Mouse (Mus musculus) right cerebral cortex, postnatal 10 days (tissue): ENCODE data around the gene Dbt.
A peak's percentile ranks its signal among the peaks of the same experiment; 100 is the strongest.

ENCODE experiments used
- DNase-seq, 2 experiments: peaks; one replicate each; pipeline ENCODE4 v3.0.0; 2021; ENCODE audit warnings: low spot score in 2 of 2

The Dbt gene

DNA sequence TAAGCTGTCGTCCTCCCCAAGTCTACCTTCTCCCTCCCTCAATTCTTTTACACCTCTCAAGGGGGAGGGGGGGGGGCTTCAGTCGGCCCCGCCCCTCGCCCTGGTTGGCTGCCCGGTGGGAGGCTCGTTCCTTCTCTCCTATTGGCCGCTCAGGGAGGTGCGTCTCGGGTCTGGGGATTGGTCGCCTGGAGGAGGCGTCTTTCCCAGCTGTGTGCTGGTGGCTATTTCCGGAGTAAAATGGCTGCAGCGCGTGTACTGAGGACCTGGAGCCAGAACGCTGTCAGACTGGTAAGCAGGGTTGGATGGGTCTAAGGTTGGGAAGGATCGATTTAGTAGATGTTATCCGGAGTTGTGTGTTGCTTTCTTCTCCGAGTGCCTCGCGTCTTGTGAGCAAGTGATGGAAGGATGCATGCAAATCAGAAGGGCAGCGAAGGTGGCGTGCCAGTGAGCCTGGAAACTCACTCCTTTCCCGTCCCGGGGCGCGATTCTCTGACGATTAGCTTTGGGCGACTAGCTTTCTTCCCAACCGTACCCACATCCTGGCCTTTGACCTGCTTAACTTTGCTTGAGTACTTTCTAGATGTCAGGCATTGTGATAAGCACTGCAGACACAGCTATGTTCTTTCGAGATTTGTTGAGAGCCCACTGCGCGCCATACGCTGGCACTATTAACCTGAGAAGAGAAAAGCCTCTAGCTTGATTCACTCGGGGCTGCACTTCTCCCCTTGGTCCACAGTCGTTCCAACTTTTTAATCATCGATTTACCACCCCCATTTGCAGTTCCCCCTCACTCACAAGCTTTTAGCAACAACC is at the start of gene Dbt:
TSS of gene Dbt (plus strand) at position 167 of the 813 bp plus-strand sequence.
- DNase-seq: peak; percentile 95

DNA sequence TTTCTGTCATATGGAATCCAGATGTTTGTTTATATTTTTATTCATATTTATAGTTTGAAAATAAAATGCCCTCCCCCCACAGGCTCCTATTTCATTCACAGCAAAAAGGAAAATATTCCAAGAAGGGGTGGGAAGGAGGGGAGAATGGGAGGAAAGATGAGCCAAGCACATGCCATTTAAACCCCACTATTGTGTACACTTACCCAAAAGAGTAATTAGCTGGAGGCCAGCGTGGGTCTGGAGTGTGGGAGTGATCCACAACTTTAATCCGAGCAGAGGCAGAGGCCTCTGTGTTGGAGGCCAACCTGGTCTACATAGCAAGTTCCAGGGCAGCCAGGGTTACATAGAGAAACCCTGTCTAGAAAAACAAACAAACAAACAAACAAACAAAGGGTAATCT is 48.6 kb upstream of the Dbt start:
- no peak for DNase-seq

DNA sequence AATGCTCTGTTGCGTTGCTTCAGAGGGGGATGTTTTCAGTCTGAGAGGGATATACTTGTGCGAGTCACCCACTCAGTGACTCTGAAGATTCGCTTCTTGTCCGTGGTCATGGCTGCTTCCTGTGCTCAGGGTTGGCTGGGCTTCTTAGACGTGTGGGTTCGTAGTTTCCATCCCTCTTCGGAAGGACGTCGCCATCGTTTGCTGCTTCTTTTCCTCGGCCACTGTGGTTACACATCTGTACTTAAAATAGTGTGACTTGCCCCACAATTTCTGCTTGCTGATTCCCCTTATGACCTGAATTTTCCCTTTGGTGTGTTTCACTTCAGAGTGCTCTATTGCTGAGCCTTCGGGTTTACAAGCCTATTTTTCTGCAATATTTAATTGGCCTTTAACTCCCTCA is 47.2 kb upstream of the Dbt start:
- DNase-seq: no peak

DNA sequence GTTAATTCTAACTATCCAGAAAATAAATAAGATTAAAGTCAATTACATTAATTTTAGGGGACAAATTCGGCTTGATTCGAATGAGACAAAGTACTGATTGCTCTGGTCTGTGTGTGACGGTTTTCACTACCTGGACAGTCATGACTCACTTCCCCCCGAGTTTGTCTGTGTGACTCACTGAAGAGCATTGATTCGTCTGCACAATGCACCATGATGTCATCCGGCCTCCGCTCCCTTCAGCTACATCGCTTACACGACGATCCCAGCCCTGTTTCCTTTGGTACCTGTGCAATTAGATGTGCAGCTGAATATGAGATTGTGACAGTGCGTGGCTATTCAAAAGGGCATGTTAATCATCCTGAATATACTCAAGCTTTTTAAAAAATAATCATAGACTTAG is 38.3 kb upstream of the Dbt start:
- no peak for DNase-seq

DNA sequence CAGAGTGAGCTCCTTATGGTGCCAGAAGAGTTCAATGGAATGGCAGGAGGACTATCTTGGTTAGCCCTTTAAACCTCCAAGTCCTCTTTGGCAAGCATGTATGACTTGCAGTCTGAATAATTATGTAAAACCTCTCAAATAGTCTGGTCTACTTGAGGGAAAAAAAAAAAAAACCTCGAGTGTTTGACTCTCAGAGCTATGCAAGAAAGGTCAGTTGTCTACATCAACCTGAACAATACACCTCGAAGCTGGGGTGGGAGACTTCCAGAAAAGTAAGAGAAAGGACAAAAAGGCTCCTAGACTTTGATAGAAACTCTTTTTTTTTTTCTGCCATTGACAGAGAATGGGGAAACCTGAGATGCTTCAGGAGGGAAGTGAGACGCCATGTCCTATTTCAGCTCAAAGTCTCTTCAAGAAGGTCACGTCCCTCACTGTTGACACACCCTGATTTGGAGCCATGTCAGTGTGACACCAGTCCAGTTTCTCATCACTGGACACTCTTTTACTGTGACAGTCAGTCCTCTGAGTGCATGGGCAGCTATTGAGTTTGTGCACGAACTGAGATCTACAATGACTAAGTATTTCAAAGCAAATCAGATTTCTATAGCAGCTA is 36.1 kb upstream of the Dbt start:
- DNase-seq: no peak

DNA sequence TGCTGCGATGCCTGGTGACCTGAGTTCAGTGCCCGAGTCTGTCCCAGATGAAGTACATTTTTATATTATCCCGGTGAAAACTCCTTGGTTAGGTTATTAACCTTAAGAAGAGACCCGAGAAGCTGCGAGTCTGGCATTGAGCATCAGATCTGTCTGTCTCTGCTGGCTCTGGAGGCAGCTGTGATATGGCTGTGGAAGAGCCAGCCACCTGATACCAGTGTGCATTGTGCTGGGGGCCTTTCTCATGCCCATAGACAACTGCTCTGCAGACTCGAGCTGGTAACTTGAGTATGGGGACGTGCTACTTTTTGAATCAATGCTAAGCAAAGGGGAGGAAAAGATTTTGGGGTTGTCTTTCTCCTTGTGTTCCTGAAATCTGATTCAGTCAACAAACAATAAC is 35.5 kb upstream of the Dbt start:
- no peak for DNase-seq

DNA sequence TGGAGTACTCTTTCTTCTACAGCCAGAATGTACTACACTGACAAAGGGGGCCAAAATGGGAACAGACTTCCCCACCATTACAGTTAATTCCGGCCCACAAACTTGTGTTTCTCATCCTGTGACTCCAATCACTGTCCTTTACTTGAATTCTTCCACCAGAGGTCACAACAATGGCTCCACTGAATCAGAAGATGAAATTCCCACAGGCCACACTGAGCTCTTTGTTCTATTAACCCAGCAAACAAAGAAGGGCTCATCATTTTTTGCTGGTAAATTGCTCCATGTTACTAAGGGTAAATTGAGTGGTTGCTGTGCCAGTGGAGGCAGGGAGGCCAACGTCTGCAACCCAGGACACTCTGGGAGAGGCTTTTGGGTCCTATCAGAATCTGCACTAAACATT is 32.8 kb upstream of the Dbt start:
- DNase-seq: no peak

DNA sequence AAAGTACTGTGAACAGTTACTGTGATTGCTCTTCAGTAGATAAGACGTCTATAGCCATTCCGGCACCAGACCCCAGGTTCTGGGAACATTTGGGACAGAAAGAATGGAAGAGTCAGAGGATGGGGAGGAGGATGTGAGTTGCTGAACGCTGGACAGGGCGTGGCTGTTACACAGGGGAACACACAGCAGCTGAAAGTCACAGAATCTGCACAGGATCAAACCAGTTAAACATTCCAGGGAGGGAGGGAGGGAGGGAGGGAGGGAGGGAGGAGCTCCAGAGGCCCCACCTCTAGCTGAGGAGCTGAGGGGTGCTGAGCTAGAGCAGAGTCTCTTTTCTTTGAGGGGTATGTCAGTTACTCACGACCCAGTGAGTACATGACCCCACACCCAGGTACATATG is 31.9 kb upstream of the Dbt start:
- no peak for DNase-seq

DNA sequence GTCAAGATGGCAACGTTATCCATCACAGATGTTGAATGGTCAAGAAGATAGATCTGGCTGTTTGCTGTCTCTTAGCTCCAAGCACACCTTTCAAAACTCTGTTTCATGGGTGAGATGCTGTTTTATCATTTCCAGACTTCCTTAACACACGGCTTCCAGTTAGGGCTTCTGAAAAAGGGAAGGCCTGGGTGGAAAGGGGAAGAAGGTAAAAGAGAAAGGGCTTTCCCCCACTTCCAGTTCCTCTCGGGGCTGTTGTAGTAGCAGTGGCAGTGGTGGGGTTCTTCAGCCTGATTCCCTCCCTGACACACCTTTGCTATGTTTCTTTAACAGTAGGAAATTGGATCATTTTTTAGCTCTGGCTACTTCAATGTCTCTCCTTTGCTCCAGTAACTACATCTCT is 30.1 kb upstream of the Dbt start:
- no peak for DNase-seq

DNA sequence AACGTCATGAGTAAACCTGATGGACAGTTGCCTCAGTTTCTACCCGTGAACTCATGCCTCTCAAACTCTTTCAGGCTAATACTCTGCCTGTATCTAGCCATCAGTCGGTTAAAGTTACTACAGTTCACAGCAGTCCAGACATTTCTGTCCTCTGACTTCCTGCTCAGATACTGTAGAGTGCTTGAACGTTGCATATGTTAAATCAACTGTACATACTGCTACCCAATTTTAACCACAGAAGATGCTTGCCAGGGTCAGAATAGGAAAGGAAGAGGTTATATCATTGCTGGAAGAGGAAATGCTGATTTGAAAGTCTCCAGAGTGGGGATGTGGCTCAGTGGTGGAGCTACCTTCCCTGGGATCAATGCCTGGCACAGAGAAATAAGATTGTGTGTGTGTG is 29.6 kb upstream of the Dbt start:
- no peak for DNase-seq

DNA sequence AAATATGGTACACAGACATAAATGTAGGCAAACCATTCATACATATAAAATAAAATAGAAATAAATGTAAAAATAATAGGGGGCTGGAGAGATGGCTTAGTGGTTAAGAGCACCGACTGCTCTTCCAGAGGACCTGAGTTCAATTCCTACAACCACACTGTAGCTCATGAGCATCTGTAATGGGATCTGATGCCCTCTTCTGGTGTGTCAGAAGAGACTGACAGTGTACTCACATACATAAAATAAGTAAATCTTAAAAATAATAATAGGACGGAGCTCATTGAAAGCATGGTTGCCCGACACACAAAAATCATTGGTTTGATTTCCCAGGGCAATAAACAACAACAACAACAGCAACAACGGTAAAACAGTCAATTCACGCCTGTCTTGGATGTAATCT is 21.9 kb upstream of the Dbt start:
- no peak for DNase-seq

DNA sequence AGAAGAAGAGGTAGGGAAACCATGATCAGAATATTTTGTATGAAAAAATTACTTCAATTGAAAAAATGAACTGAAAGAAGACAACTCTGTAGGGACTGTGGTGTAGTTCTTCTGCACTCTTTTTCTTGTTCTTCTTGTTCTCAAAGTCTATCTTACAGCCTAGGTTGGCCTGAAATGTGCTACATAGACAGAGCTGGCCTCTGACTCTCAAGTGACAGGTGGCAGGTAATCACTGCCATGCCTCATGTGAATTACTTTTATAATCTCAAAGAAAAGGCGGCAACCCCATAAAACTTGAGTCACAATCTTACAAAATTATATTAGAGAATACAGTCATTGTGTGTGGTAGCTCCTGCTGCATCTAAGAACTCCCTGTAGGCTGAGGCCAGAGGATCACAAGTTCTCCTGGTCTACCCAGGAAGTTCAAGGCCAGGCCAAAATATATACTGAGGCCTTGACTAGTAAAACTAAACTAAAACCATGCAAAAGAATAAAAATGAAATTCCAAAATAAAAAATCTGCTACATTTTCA is 20.9 kb upstream of the Dbt start:
- DNase-seq: no peak

DNA sequence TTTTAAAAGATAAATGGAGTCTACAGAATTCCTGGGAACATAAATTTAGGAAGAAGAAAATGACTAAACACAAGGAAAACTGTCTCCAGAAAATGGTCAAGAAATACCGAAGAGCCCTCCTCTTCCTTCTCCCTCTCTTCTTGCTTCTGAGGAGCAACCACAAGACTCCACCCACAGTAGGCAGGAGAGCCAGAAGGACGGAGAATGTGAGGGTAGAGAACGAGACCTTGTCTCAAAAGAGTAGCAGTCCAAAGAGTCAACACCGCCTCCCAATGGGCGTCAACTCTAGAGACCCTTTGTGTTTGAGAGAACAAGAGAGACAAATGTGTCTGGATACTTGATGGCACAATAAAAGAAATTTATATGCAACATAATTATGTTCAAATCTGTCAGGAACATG is 19.2 kb upstream of the Dbt start:
- no peak for DNase-seq

DNA sequence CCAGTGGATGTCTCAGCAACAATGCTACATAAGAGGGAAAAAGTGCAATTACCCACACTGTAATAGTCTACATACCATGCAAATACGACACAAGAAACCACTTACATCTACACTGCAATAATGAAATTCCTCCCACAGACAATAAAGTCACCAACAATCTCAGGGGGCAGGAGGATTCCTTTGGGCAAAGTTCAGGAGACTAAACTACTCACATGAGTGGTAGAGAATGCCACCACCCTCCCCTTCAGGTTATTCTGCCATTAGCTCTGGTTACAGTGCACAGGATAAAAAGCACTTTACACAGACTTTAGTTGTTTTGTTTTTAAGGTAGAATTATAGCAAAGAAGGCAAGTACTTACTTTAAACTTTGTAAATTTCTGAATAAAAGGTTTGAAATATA is 17.2 kb upstream of the Dbt start:
- no peak for DNase-seq

DNA sequence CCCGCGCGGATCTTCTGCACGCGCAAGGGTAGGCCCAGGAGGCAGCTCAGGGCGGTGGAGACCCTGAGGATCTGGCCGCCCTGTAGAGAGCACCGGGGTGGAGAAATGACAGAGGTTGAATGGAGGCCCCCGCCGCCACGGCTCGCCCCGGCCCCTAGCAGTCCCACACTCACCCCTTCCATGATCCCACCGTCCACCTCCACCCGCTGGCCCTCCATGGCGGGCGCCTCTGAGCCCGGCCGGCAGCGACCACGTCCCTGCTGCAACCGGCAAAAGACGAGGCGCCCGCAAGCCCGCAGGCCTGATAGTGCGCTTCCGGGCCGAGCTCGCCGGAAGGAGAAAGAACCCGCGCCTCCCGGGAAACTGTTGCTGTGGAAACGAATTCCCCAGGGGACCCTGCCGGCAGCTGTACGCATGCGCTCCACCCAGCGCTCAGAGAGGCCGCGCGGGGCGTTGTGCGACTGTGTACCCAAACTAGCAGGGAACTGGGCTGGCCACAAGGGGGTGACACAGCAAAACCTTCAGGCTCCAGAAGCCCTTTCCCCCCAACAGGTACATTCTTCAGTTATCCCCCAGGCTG is 5.0 kb upstream of the Dbt start, which contains the start of gene Rtca:
TSS of gene Rtca (minus strand) at position 437 of the 580 bp plus-strand sequence.
- DNase-seq: peak; percentile 98 to 99

DNA sequence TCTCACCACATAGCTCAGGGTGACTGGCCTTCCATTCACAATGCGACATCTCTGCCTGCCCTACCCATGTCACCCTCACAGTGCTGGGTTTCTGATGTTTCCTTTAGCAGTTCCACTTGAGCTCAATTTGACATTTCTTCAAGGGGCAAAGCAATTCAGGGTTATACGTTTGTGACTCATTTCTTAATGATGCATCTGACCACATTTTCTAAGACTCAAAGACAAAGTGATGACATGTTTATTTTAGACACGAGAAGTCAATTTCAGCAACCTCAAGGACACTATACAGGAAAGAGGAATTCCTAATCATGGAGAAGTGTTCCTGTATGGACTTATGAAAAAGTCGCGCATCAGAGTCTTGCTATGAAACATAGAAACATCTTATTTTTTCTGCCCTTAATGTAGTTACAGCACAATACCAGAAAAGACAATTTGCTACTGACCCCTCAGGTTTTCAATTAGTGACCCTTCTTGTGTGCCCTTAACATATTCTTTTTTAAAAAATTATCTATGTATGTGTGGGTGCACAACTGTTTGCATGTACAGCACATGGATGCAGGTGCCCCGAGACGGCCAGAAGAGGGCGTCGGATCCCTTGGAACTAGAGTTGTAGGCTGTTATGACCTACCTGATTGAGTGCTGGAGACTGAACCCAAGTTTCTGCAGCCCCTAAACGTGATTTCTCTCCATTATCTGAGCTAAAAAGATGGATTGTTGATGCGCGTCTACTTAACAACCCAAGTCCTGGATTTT is 543 bp upstream of the Dbt start:
- peak in 1 of 2 experiments; percentile 50 for DNase-seq

DNA sequence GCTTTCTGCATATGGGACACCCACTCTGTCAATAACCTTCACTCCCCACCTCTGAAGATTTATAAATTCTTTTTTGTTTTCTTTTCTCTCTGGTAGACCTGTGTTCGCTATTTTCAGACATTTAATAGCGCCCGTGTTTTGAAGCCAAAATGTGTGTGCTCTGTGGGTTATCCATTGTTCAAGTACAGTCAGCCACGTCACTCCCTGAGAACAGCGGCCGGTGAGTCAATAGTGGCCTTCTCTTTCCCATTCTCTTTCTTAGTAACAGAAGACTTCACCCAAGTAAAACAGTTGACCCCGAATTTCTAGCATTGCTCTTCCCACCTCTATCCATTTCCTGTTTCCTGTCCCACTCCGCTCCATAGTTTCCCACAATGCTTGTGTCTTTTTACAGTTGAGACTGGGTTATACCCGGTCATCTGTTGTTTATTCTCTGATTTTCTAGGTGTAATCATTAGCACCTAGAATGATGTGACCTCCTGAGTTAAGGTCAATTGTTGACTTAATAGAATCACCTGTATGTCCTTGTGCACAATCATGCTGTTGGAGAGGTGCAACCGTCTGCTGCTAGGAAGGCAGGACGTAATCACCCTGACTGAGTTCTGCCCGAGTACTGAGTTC is 7.4 kb downstream of the Dbt start:
- no peak for DNase-seq

DNA sequence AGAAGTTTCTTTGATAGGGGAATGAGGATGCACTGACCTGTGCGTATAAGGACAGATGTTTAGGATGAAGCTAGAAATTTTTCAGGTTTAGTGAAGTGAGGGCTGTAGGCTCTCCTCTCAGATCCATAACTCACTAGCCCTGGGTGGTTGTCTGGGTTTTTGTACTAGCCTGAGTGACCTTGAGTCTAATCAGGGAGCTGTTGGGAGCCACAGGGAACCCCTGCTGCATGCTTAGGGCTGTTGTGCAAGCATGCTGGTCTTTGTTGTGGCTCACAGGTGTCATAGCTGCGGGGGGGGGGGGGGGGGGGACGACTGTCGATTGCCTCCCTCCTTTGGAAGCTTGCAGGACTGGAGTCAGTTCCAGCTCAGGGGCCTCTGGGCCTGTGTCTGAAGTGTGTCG is 16.9 kb downstream of the Dbt start:
- no peak for DNase-seq

DNA sequence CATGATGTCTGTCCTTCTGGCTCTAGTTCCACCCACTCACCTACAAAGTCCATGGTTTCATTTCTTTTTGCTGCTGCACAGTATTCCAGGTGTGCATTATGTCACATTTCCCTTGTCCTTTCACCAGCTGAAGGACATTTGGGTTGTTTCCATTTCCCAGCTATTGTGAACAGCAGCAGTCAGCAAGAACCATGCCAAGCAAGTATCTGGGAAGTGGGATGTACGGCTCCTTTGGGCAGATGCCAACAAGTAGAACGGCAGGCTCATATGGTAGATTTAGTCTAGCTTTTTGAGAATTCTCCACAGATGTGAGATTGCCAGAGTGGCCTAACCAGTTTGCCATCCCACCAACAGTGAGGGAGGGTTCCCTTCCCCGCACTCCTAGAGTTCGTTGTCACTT is 18.0 kb downstream of the Dbt start:
- DNase-seq: peak in 1 of 2 experiments; percentile 40

DNA sequence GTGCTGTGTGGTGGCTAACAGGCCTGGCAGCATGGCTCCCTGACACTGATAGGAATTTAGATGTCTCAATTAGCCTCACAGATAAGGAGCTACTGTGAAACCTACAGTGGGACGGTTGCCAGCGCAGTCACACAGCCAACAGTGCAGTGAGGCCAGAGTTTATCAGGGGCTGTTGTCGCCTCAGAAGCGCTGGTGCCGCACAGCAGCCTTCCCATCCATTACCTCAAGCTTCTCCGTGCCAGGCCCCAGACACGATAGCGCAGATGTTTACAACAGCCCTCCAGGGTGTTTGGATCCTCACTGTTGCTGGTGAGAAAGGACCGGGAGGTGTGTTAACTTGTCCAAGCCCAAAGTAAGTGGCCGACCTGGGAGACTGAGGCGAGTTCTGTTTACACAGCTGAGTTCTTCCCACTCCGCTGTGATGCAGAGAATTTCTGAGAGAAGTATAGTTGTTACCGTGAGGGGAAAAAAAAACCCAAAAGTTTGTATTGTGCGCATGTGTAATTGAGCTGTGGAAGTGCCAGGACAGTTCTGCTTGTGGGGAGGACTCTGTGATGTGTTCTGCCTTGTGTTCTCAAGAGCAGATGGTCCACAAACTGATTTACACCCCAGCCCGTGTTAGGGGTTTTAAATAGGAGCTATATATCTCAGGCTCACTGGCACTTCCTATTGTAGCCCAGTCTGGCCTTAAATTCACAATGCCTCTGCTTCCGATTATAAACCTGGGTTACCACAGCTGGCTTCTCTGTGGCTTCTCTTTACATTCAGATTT is 23.7 kb downstream of the Dbt start:
- peak; percentile 29 to 36 for DNase-seq

DNA sequence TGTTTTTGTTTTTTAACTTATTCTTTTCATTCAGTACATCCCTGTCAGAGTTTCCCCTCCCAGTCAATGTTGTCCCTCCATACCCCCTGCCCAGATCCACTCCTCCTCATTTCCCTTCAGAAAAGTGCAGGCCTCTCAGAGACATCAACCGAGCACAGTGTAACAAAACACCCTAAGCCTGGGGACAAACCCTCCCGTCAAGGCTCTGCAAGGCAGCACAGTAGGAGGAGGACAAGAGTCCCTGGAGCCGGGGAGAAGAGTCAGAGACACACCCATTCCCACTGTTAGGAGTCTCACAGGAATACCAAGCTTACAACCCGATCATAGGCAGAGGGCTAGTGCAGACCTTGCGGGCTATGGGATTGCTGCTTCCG is 24.3 kb downstream of the Dbt start:
- peak in 1 of 2 experiments; percentile 15 for DNase-seq
